10 mouse cellular contexts compared by ENCODE assay signal in the genomic region with DNA sequence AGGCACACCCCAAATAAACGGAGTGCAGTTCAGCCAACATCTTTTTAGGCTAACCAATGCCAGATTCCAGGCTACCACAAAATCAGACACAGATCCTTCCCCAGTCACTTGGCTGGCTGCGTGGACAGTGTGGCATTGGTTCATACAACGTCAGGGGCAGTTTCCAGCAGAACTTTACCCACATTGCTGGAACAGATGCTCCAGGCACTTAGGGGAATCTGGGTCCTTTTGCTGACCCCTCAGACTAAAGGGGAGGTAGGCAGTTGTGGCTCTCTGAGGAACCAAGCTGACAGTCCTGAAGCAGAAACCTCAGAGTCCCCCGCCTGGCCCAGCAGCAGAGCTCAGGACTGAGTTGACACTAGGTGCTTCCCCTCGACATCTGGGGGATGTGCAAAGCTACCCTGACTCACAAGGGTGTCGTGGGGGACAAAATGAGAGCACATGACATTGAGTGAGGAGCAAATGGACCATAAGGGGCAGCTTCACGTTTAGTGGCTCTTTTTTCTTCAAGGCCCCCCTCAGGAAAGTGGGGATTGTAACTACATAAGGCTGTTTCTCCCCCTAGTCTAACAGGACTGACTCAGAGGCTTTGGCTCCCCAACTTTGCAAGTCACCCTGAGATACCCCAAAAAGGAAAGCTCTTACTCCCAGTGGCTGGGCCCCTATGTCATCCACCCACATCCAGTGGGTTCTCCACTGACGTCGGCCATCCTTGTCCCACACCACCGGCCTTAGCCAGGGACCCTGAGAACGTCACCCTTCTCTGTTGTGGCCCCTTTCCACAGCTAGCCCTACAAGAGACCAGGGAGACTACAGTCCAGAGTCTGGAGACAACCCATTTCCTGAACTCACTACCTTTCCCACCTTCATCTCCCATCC. TPM values are rescaled to one million over a fixed set of nuclear protein-coding genes. Genes with fewer than 3 reads are reported as not detected.
A peak's percentile ranks its signal among the peaks of the same experiment; 100 is the strongest.
DNase-seq lines count a peak whose midpoint lies in the region; ATAC-seq and TF ChIP-seq lines count a peak whose summit lies in the region.
"Had no signal": no experiment of that assay in that cellular context is flagged by ENCODE, and none has a peak within 500 bp of the region (broad histone marks: within the 10 kb centered on the region; RNA-seq: fewer than 3 reads in every experiment).

No protein-coding gene starts in this region.

- intact Hi-C loops in heart, postnatal 14 days (cut with DNase I): no loop called here

- H3K36me3 ChIP-seq in midbrain, postnatal 0 days (ENCODE audit: insufficient read depth, low read length): no peaks in the 10 kb centered on the region
- no peaks in the 10 kb centered on the region for H3K36me3 ChIP-seq in midbrain, embryonic 10.5 days
- H3K36me3 ChIP-seq in intestine, embryonic 15.5 days: no peaks in the 10 kb centered on the region
- H3K36me3 ChIP-seq in stomach, embryonic 15.5 days: no peaks in the 10 kb centered on the region

- ATAC-seq in midbrain, postnatal 0 days (ENCODE audit: low FRiP score): no peak
- no peak for ATAC-seq in intestine, embryonic 15.5 days
- no peak for ATAC-seq in stomach, embryonic 15.5 days (ENCODE audit: insufficient read depth, low FRiP score, low read depth)
- ATAC-seq in erythroid progenitor cell, adult 5-6 weeks (replicated peaks; ENCODE audit: low FRiP score, poor library complexity, severe bottlenecking): no peak

- no peaks in the 10 kb centered on the region for H3K4me1 ChIP-seq in midbrain, postnatal 0 days (ENCODE audit: insufficient read depth, low read length)
- H3K4me1 ChIP-seq in midbrain, embryonic 10.5 days: peaks cover 13% of the 10 kb centered on the region
- peaks cover 20% of the 10 kb centered on the region for H3K4me1 ChIP-seq in intestine, embryonic 15.5 days (replicated peaks)
- peaks cover 9% of the 10 kb centered on the region; the same call in 1 of the 2 replicates for H3K4me1 ChIP-seq in stomach, embryonic 15.5 days

- no peak overlapping the region for H3K27ac ChIP-seq in midbrain, postnatal 0 days (ENCODE audit: low read depth, low read length)
- H3K27ac ChIP-seq in midbrain, embryonic 10.5 days (replicated peaks): no peak overlapping the region
- no peak overlapping the region for H3K27ac ChIP-seq in intestine, embryonic 15.5 days
- no peak overlapping the region for H3K27ac ChIP-seq in stomach, embryonic 15.5 days

- peak overlapping the region; percentile 99; the same call in 1 of the 2 replicates for H3K4me2 ChIP-seq in midbrain, postnatal 0 days (ENCODE audit: low read depth, low read length, poor library complexity, severe bottlenecking)
- peak overlapping the region; percentile 86 for H3K4me2 ChIP-seq in intestine, embryonic 15.5 days (replicated peaks)
- peak overlapping the region; percentile 90 for H3K4me2 ChIP-seq in stomach, embryonic 15.5 days

- H3K27me3 ChIP-seq in midbrain, postnatal 0 days (ENCODE audit: insufficient read depth, low read length): peaks cover 15% of the 10 kb centered on the region
- H3K27me3 ChIP-seq in midbrain, embryonic 10.5 days (ENCODE audit: low read depth, poor library complexity, severe bottlenecking): peaks cover 38% of the 10 kb centered on the region
- H3K27me3 ChIP-seq in intestine, embryonic 15.5 days (replicated peaks): no peaks in the 10 kb centered on the region
- no peaks in the 10 kb centered on the region for H3K27me3 ChIP-seq in stomach, embryonic 15.5 days (replicated peaks)

- H3K4me3 ChIP-seq in midbrain, postnatal 0 days (ENCODE audit: low read depth, low read length): no peak overlapping the region
- no peak overlapping the region for H3K4me3 ChIP-seq in midbrain, embryonic 10.5 days
- H3K4me3 ChIP-seq in intestine, embryonic 15.5 days (replicated peaks): peak overlapping the region; percentile 70
- peak overlapping the region; percentile 66 for H3K4me3 ChIP-seq in stomach, embryonic 15.5 days (replicated peaks)

- H3K9ac ChIP-seq in midbrain, postnatal 0 days (replicated peaks; ENCODE audit: low read length, poor library complexity, severe bottlenecking): no peak overlapping the region
- H3K9ac ChIP-seq in intestine, embryonic 15.5 days: no peak overlapping the region; the same call in 1 of the 2 replicates
- H3K9ac ChIP-seq in stomach, embryonic 15.5 days: no peak overlapping the region

- 78% methylated on average over 11 of the region's 11 CpGs for WGBS in midbrain, postnatal 0 days
- WGBS in midbrain, embryonic 10.5 days: 83% methylated on average over 11 of the region's 11 CpGs
- 71% methylated on average over 11 of the region's 11 CpGs for WGBS in intestine, embryonic 15.5 days
- WGBS in stomach, embryonic 15.5 days: 64% methylated on average over 11 of the region's 11 CpGs

- DNase-seq in heart, adult 11 months: peak; percentile 93
- DNase-seq in heart, postnatal 14 days: no peak
- DNase-seq in midbrain, postnatal 0 days (ENCODE audit: low spot score): no peak
- no peak for DNase-seq in midbrain, embryonic 10.5 days (ENCODE audit: low spot score)
- no peak for DNase-seq in layer of hippocampus, adult 8-10 months (ENCODE audit: low spot score in 2 of 2)
- DNase-seq: cerebellum, adult 9-10 months; layer of hippocampus, postnatal 36 days had no signal

- no peaks in the 10 kb centered on the region for H3K9me3 ChIP-seq in midbrain, postnatal 0 days (ENCODE audit: low read length)
- H3K9me3 ChIP-seq in midbrain, embryonic 10.5 days (replicated peaks): no peaks in the 10 kb centered on the region
- no peaks in the 10 kb centered on the region for H3K9me3 ChIP-seq in intestine, embryonic 15.5 days
- H3K9me3 ChIP-seq in stomach, embryonic 15.5 days: no peaks in the 10 kb centered on the region

- no peak for TF ChIP-seq CTCF in midbrain, postnatal 0 days (IDR thresholded peaks at IDR 0.05)

RNA-seq across cellular contexts. Expression of a gene that starts 1.4 kb away (rescaled TPM):
- total RNA-seq in heart, postnatal 14 days (2021): 10 to 100 TPM in 1 of 2 experiments, 1 to 10 TPM in 1; 9.1 to 10.5 TPM
- 0.94 and 2.0 TPM in 2 replicates for total RNA-seq in midbrain, postnatal 0 days (2014; rRNA removed)
- polyA plus RNA-seq in midbrain, postnatal 0 days (2015; fragmentation: Nextera tagmentation; extraction: Ambion mirVana): 1.6 and 2.1 TPM in 2 replicates
- 3.3 and 3.6 TPM in 2 replicates for polyA plus RNA-seq in midbrain, embryonic 10.5 days (2016; fragmentation: Nextera tagmentation; extraction: Ambion mirVana)
- polyA plus RNA-seq in intestine, embryonic 15.5 days (2015; fragmentation: Nextera tagmentation; extraction: Ambion mirVana): 19.6 and 21.3 TPM in 2 replicates
- 23.3 and 23.7 TPM in 2 replicates for polyA plus RNA-seq in stomach, embryonic 15.5 days (2015; fragmentation: Nextera tagmentation; extraction: Ambion mirVana)
- total RNA-seq in erythroid progenitor cell, adult 5-6 weeks (2015; ENCODE audit: low replicate concordance): 6.1 and 16.3 TPM in 2 replicates
- 9.1 and 16.4 TPM in 2 replicates for total RNA-seq in erythroid progenitor cell, adult 5-6 weeks (2017; ENCODE audit: low replicate concordance)
- total RNA-seq in layer of hippocampus, adult 8-10 months (2022): 1 to 10 TPM; 1.8 to 6.8 (median 5.4) TPM

RNA-seq across cellular contexts. Expression of a gene that starts 46.9 kb away (rescaled TPM):
- 10 to 100 TPM; 31.9 to 40.9 TPM for total RNA-seq in heart, postnatal 14 days (2021)
- total RNA-seq in midbrain, postnatal 0 days (2014; rRNA removed): 35.1 and 47.7 TPM in 2 replicates
- 54.7 and 56.1 TPM in 2 replicates for polyA plus RNA-seq in midbrain, postnatal 0 days (2015; fragmentation: Nextera tagmentation; extraction: Ambion mirVana)
- polyA plus RNA-seq in midbrain, embryonic 10.5 days (2016; fragmentation: Nextera tagmentation; extraction: Ambion mirVana): 16.0 and 19.0 TPM in 2 replicates
- polyA plus RNA-seq in intestine, embryonic 15.5 days (2015; fragmentation: Nextera tagmentation; extraction: Ambion mirVana): 21.4 and 25.5 TPM in 2 replicates
- 24.8 and 26.3 TPM in 2 replicates for polyA plus RNA-seq in stomach, embryonic 15.5 days (2015; fragmentation: Nextera tagmentation; extraction: Ambion mirVana)
- 37.5 and 56.2 TPM in 2 replicates for total RNA-seq in erythroid progenitor cell, adult 5-6 weeks (2015; ENCODE audit: low replicate concordance)
- 29.3 and 63.0 TPM in 2 replicates for total RNA-seq in erythroid progenitor cell, adult 5-6 weeks (2017; ENCODE audit: low replicate concordance)
- total RNA-seq in layer of hippocampus, adult 8-10 months (2022): 10 to 100 TPM; 47.3 to 58.1 (median 49.5) TPM

Comparison
In these comparisons a context has a peak if more than half of its experiments do, and no peak if none do; other contexts are left out.
1. H3K4me3 ChIP-seq: peak in intestine, embryonic 15.5 days (single experiment) and stomach, embryonic 15.5 days (single experiment); none in midbrain, postnatal 0 days (single experiment) and midbrain, embryonic 10.5 days (single experiment).
2. Peak in every context shown above with its lines, with median percentiles within 50 percentile points of each other: H3K4me2 ChIP-seq.